Mouse (Mus musculus): ENCODE measurements around the gene Pet117. TPM values are rescaled to one million over a fixed set of nuclear protein-coding genes. Genes with fewer than 3 reads are reported as not detected.
A peak's percentile ranks its signal among the peaks of the same experiment; 100 is the strongest.

Gene Pet117
- polyA plus RNA-seq (2012; rRNA removed) = not detected in 2 replicates

- DNase-seq (ENCODE audit: low read depth) = peak; percentile 97
- TF ChIP-seq POLR2A (IDR thresholded peaks at IDR 0.05; ENCODE audit: borderline replicate concordance, extremely low read depth, insufficient read depth, insufficient read length, poor library complexity, severe bottlenecking) (no peak), CTCF (IDR thresholded peaks at IDR 0.05; ENCODE audit: borderline replicate concordance, extremely low read depth, insufficient read depth, insufficient read length) (no peak)
These were observed at the start of gene Pet117, which contains the start of gene Kat14 for GRCm38 (mm10) chr2:144368400-144369019. Gene Pet117, plus strand, starts transcription at chr2:144368996. Gene Kat14, plus strand, starts transcription at chr2:144368983.

- TF ChIP-seq POLR2A (IDR thresholded peaks at IDR 0.05; ENCODE audit: borderline replicate concordance, extremely low read depth, insufficient read depth, insufficient read length, poor library complexity, severe bottlenecking) (no peak), CTCF (IDR thresholded peaks at IDR 0.05; ENCODE audit: borderline replicate concordance, extremely low read depth, insufficient read depth, insufficient read length) (no peak)
These were observed 44.6 kb upstream of the Pet117 start for GRCm38 (mm10) chr2:144324218-144324617.

GRCm38 (mm10) chr2:144329451-144329850 lies 39.3 kb upstream of the Pet117 start:
- DNase-seq (ENCODE audit: low read depth) = no peak
- TF ChIP-seq POLR2A (IDR thresholded peaks at IDR 0.05; ENCODE audit: borderline replicate concordance, extremely low read depth, insufficient read depth, insufficient read length, poor library complexity, severe bottlenecking) (no peak), CTCF (IDR thresholded peaks at IDR 0.05; ENCODE audit: borderline replicate concordance, extremely low read depth, insufficient read depth, insufficient read length) (no peak)

More at GRCm38 (mm10) chr2:144324218-144324617, 44.6 kb upstream of the Pet117 start:
- peak; percentile 37 for DNase-seq (ENCODE audit: low read depth)

GRCm38 (mm10) chr2:144329937-144330336 lies 38.9 kb upstream of the Pet117 start:
- DNase-seq (ENCODE audit: low read depth) = no peak
- TF ChIP-seq CTCF (IDR thresholded peaks at IDR 0.05; ENCODE audit: borderline replicate concordance, extremely low read depth, insufficient read depth, insufficient read length) = no peak
- no peak for TF ChIP-seq POLR2A (IDR thresholded peaks at IDR 0.05; ENCODE audit: borderline replicate concordance, extremely low read depth, insufficient read depth, insufficient read length, poor library complexity, severe bottlenecking)

- DNase-seq (ENCODE audit: low read depth) = peak; percentile 12
- TF ChIP-seq CTCF (IDR thresholded peaks at IDR 0.05; ENCODE audit: borderline replicate concordance, extremely low read depth, insufficient read depth, insufficient read length) (no peak), POLR2A (IDR thresholded peaks at IDR 0.05; ENCODE audit: borderline replicate concordance, extremely low read depth, insufficient read depth, insufficient read length, poor library complexity, severe bottlenecking) (no peak)
These were observed 38.3 kb upstream of the Pet117 start for GRCm38 (mm10) chr2:144330352-144330959.

GRCm38 (mm10) chr2:144330960-144331371 lies 37.8 kb upstream of the Pet117 start:
- peak; percentile 39 for DNase-seq (ENCODE audit: low read depth)
- TF ChIP-seq CTCF (IDR thresholded peaks at IDR 0.05; ENCODE audit: borderline replicate concordance, extremely low read depth, insufficient read depth, insufficient read length) = no peak
- no peak for TF ChIP-seq POLR2A (IDR thresholded peaks at IDR 0.05; ENCODE audit: borderline replicate concordance, extremely low read depth, insufficient read depth, insufficient read length, poor library complexity, severe bottlenecking)

GRCm38 (mm10) chr2:144331401-144332302 lies 37.1 kb upstream of the Pet117 start, which contains the start of gene Ovol2:
Gene Ovol2, minus strand, starts transcription at chr2:144332146.
- TF ChIP-seq CTCF (IDR thresholded peaks at IDR 0.05; ENCODE audit: borderline replicate concordance, extremely low read depth, insufficient read depth, insufficient read length) (0 out of 2 replicates have a peak, but pooled peaks have one; percentile 12), POLR2A (IDR thresholded peaks at IDR 0.05; ENCODE audit: borderline replicate concordance, extremely low read depth, insufficient read depth, insufficient read length, poor library complexity, severe bottlenecking) (no peak)
- DNase-seq (ENCODE audit: low read depth) = peak; percentile 17

GRCm38 (mm10) chr2:144332486-144332885 lies 36.3 kb upstream of the Pet117 start:
- TF ChIP-seq POLR2A (IDR thresholded peaks at IDR 0.05; ENCODE audit: borderline replicate concordance, extremely low read depth, insufficient read depth, insufficient read length, poor library complexity, severe bottlenecking) (no peak), CTCF (IDR thresholded peaks at IDR 0.05; ENCODE audit: borderline replicate concordance, extremely low read depth, insufficient read depth, insufficient read length) (no peak)
- DNase-seq (ENCODE audit: low read depth) = peak; percentile 17

GRCm38 (mm10) chr2:144333138-144333842 lies 35.5 kb upstream of the Pet117 start:
- peak; percentile 29 for DNase-seq (ENCODE audit: low read depth)

GRCm38 (mm10) chr2:144337230-144337629 lies 31.6 kb upstream of the Pet117 start:
- no peak for DNase-seq (ENCODE audit: low read depth)
- TF ChIP-seq CTCF (IDR thresholded peaks at IDR 0.05; ENCODE audit: borderline replicate concordance, extremely low read depth, insufficient read depth, insufficient read length) = no peak
- no peak for TF ChIP-seq POLR2A (IDR thresholded peaks at IDR 0.05; ENCODE audit: borderline replicate concordance, extremely low read depth, insufficient read depth, insufficient read length, poor library complexity, severe bottlenecking)

More at GRCm38 (mm10) chr2:144333138-144333842, 35.5 kb upstream of the Pet117 start:
- TF ChIP-seq POLR2A (IDR thresholded peaks at IDR 0.05; ENCODE audit: borderline replicate concordance, extremely low read depth, insufficient read depth, insufficient read length, poor library complexity, severe bottlenecking) = no peak
- TF ChIP-seq CTCF (IDR thresholded peaks at IDR 0.05; ENCODE audit: borderline replicate concordance, extremely low read depth, insufficient read depth, insufficient read length) = peak; percentile 39; the same call in 1 of the 2 replicates

Data from brain, embryonic 14.5 days (tissue).